Mouse (Mus musculus): Measurements from ENCODE around the gene Becn1. TPM values are rescaled to one million over a fixed set of nuclear protein-coding genes. Genes with fewer than 3 reads are reported as not detected.

Gene Becn1
- polyA plus RNA-seq, 1 experiment, result 103 TPM

DNA sequence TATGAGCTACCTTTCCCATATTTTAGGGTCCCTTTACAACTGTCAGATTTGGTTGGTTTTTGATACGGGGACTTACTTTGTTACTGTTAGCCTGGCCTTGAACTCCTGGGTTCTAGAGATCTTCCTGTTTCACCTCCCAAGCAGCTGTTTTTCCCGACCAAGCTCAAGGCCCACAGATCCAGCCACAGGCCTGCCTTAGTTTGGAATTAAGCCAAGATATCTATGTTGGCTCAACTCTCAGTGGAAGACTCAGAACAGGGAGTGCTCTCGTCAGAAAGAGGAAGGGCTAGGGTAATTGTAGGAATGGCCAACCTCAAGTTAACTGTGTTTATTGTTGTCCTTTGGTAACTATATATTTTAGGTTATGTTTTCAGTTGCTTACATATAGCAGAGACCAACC lies 10.1 kb upstream of the Becn1 start:
- no peaks in the 10 kb centered on the region for H3K36me3 ChIP-seq (ENCODE audit: control insufficient read depth, insufficient read depth)
- H3K79me2 ChIP-seq (ENCODE audit: control insufficient read depth, insufficient read depth), result peaks cover 13% of the 10 kb centered on the region
- peaks cover 4% of the 10 kb centered on the region for H3K27me3 ChIP-seq (ENCODE audit: control insufficient read depth, insufficient read depth, insufficient read length)
- peaks cover 11% of the 10 kb centered on the region for H3K79me3 ChIP-seq (ENCODE audit: low read depth)
- no peak overlapping the region for H3K4me3 ChIP-seq (ENCODE audit: insufficient read depth, poor library complexity, severe bottlenecking)
- H3ac ChIP-seq (ENCODE audit: control insufficient read depth, insufficient read length, low read depth), result no peak overlapping the region
- TF ChIP-seq USF1 (IDR thresholded peaks at IDR 0.05; ENCODE audit: low read depth), result no peak
- TF ChIP-seq FOSL1 (IDR thresholded peaks at IDR 0.05; ENCODE audit: insufficient read depth, low read length, poor library complexity, severe bottlenecking), result no peak
- no peak for TF ChIP-seq MAX (IDR thresholded peaks at IDR 0.05)
- no peak for TF ChIP-seq CTCF (IDR thresholded peaks at IDR 0.05; ENCODE audit: control insufficient read depth, insufficient read depth, insufficient read length)
- TF ChIP-seq MYOD1 (IDR thresholded peaks at IDR 0.05; ENCODE audit: control insufficient read depth, insufficient read length, low read depth), result no peak
- TF ChIP-seq CEBPB (IDR thresholded peaks at IDR 0.05; ENCODE audit: low read depth), result no peak
- TF ChIP-seq MYOG (IDR thresholded peaks at IDR 0.05; ENCODE audit: control insufficient read depth, extremely low read depth, insufficient read length), result no peak

DNA sequence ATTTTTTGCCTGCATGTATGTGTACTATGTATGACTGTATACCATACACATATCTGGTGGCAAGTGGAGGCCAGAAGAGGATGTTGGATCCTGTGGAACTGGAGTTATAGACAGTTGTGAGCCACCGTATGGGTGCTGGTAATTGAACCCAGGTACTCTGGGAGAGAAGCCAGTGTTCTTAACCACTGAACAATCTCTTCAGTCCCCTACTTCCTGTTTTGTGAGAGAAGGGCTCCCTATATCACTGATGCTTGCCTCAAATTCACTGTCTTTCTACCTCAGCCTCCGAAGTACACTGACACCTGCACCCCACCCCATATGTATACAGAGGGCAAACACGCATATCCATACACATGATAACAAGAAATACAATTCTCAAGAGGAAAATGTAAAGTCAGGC lies 9.0 kb upstream of the Becn1 start:
- Histone ChIP-seq H3K36me3 (ENCODE audit: control insufficient read depth, insufficient read depth) (no peaks in the 10 kb centered on the region), H3K27me3 (ENCODE audit: control insufficient read depth, insufficient read depth, insufficient read length) (peaks cover 4% of the 10 kb centered on the region), H3K79me2 (ENCODE audit: control insufficient read depth, insufficient read depth) (peaks cover 2% of the 10 kb centered on the region), H3K79me3 (ENCODE audit: low read depth) (peaks cover under 1% of the 10 kb centered on the region), H3ac (ENCODE audit: control insufficient read depth, insufficient read length, low read depth) (no peak overlapping the region), H3K4me3 (ENCODE audit: insufficient read depth, poor library complexity, severe bottlenecking) (no peak overlapping the region)
- TF ChIP-seq MAX (IDR thresholded peaks at IDR 0.05) (no peak), MYOD1 (IDR thresholded peaks at IDR 0.05; ENCODE audit: control insufficient read depth, insufficient read length, low read depth) (no peak), MYOG (IDR thresholded peaks at IDR 0.05; ENCODE audit: control insufficient read depth, extremely low read depth, insufficient read length) (no peak), FOSL1 (IDR thresholded peaks at IDR 0.05; ENCODE audit: insufficient read depth, low read length, poor library complexity, severe bottlenecking) (no peak), USF1 (IDR thresholded peaks at IDR 0.05; ENCODE audit: low read depth) (no peak), CTCF (IDR thresholded peaks at IDR 0.05; ENCODE audit: control insufficient read depth, insufficient read depth, insufficient read length) (no peak), CEBPB (IDR thresholded peaks at IDR 0.05; ENCODE audit: low read depth) (no peak)

DNA sequence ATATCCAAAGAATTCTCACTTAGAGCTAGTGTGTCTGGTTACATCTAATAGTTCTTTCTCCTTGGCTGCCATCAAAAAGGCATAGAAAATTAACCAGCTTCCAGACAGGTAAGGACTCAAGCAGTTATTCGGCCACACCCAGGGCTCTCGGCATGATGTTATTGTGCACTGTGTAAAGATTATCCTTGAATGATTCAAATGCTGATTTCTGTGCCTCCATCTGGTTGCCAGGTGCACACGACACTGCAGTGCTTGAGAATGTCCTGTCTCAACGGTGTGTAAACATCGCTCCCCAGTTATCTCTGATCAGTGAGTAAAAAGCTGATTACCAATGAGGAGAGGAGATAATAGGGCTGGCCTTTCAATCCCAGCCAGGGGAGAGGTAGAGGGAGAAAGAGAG lies 5.7 kb upstream of the Becn1 start:
- Histone ChIP-seq H3ac (ENCODE audit: control insufficient read depth, insufficient read length, low read depth) (no peak overlapping the region), H3K27me3 (ENCODE audit: control insufficient read depth, insufficient read depth, insufficient read length) (peaks cover 4% of the 10 kb centered on the region), H3K36me3 (ENCODE audit: control insufficient read depth, insufficient read depth) (no peaks in the 10 kb centered on the region), H3K79me3 (ENCODE audit: low read depth) (no peaks in the 10 kb centered on the region), H3K4me3 (ENCODE audit: insufficient read depth, poor library complexity, severe bottlenecking) (no peak overlapping the region), H3K79me2 (ENCODE audit: control insufficient read depth, insufficient read depth) (no peaks in the 10 kb centered on the region)
- TF ChIP-seq CEBPB (IDR thresholded peaks at IDR 0.05; ENCODE audit: low read depth) (no peak), FOSL1 (IDR thresholded peaks at IDR 0.05; ENCODE audit: insufficient read depth, low read length, poor library complexity, severe bottlenecking) (no peak), MYOG (IDR thresholded peaks at IDR 0.05; ENCODE audit: control insufficient read depth, extremely low read depth, insufficient read length) (no peak), MYOD1 (IDR thresholded peaks at IDR 0.05; ENCODE audit: control insufficient read depth, insufficient read length, low read depth) (no peak), USF1 (IDR thresholded peaks at IDR 0.05; ENCODE audit: low read depth) (no peak), MAX (IDR thresholded peaks at IDR 0.05) (no peak), CTCF (IDR thresholded peaks at IDR 0.05; ENCODE audit: control insufficient read depth, insufficient read depth, insufficient read length) (no peak)

DNA sequence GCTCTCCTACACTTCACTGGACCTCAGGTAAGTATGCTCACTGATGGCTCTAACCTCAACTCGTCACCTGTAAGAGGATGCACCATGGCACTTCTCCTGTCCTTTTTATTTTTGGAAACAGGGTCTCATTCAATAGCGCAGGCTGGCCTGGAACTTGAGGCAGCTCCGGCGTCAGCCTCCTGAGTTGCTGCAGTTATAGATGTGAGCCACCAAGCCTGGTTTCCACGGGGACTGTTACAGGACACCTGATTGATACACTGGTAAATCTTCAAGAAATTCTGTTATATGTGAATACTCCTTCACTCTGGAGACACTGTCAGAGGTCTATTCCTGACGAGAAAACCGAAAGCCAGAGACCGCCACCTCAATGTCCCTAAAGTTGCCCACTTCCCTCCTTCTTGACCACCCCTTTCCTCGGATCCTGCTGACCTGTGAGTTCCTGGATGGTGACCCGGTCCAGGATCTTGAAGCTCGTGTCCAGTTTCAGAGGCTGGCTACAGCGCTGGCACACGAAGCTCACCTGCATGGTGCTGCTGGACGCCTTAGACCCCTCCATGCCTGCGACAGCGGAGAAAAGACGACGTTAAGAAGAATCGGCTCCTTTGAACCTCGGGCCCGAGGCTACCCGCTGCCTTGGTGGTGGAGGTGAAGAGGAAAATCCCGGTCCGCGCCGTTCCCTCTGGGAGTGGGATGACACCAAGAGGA lies 635 bp downstream of the Becn1 start:
- Histone ChIP-seq H3K4me3 (ENCODE audit: insufficient read depth, poor library complexity, severe bottlenecking) (peak overlapping the region; percentile 81), H3K27me3 (ENCODE audit: control insufficient read depth, insufficient read depth, insufficient read length) (no peaks in the 10 kb centered on the region), H3K36me3 (ENCODE audit: control insufficient read depth, insufficient read depth) (peaks cover 22% of the 10 kb centered on the region), H3K79me3 (ENCODE audit: low read depth) (peaks cover 41% of the 10 kb centered on the region), H3K79me2 (ENCODE audit: control insufficient read depth, insufficient read depth) (peaks cover 55% of the 10 kb centered on the region), H3ac (ENCODE audit: control insufficient read depth, insufficient read length, low read depth) (peak overlapping the region; percentile 66)
- TF ChIP-seq FOSL1 (IDR thresholded peaks at IDR 0.05; ENCODE audit: insufficient read depth, low read length, poor library complexity, severe bottlenecking) (no peak), CTCF (IDR thresholded peaks at IDR 0.05; ENCODE audit: control insufficient read depth, insufficient read depth, insufficient read length) (no peak), USF1 (IDR thresholded peaks at IDR 0.05; ENCODE audit: low read depth) (no peak), MAX (IDR thresholded peaks at IDR 0.05) (no peak), MYOG (IDR thresholded peaks at IDR 0.05; ENCODE audit: control insufficient read depth, extremely low read depth, insufficient read length) (no peak), CEBPB (IDR thresholded peaks at IDR 0.05; ENCODE audit: low read depth) (no peak), MYOD1 (IDR thresholded peaks at IDR 0.05; ENCODE audit: control insufficient read depth, insufficient read length, low read depth) (no peak)

DNA sequence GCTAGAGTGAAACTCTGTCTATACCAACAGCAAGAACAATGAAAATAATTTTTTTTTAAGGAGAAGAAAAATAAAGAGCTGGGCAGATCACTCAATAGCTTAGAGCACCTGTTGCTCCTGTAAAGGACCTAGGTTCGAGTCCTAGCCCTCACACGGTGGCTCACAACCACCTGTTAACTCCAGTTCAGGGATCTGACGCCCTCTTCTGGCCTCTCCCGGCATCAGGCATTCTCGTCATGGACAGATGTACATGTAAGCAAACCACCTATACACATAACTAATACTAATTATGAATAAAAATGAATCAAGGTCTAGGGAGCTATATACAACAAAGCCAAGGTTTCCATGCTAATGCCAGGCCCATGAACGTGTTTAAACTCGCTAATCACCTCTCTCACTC lies 1.2 kb downstream of the Becn1 start:
- H3K4me3 ChIP-seq (ENCODE audit: insufficient read depth, poor library complexity, severe bottlenecking), result peak overlapping the region; percentile 81
- H3K79me3 ChIP-seq (ENCODE audit: low read depth), result peaks cover 41% of the 10 kb centered on the region
- peak overlapping the region; percentile 31 for H3ac ChIP-seq (ENCODE audit: control insufficient read depth, insufficient read length, low read depth)
- TF ChIP-seq FOSL1 (IDR thresholded peaks at IDR 0.05; ENCODE audit: insufficient read depth, low read length, poor library complexity, severe bottlenecking), result no peak
- no peak for TF ChIP-seq USF1 (IDR thresholded peaks at IDR 0.05; ENCODE audit: low read depth)
- no peak for TF ChIP-seq MYOD1 (IDR thresholded peaks at IDR 0.05; ENCODE audit: control insufficient read depth, insufficient read length, low read depth)
- TF ChIP-seq CEBPB (IDR thresholded peaks at IDR 0.05; ENCODE audit: low read depth), result no peak
- no peak for TF ChIP-seq MAX (IDR thresholded peaks at IDR 0.05)
- TF ChIP-seq MYOG (IDR thresholded peaks at IDR 0.05; ENCODE audit: control insufficient read depth, extremely low read depth, insufficient read length), result no peak
- no peak for TF ChIP-seq CTCF (IDR thresholded peaks at IDR 0.05; ENCODE audit: control insufficient read depth, insufficient read depth, insufficient read length)
- no peaks in the 10 kb centered on the region for H3K27me3 ChIP-seq (ENCODE audit: control insufficient read depth, insufficient read depth, insufficient read length)
- peaks cover 61% of the 10 kb centered on the region for H3K79me2 ChIP-seq (ENCODE audit: control insufficient read depth, insufficient read depth)
- peaks cover 27% of the 10 kb centered on the region for H3K36me3 ChIP-seq (ENCODE audit: control insufficient read depth, insufficient read depth)
